Mouse (Mus musculus) midbrain, embryonic 16.5 days (tissue): ENCODE measurements around the gene Trim33. TPM values are rescaled to one million over a fixed set of nuclear protein-coding genes. Genes with fewer than 3 reads are reported as not detected.

Source experiments
- ATAC-seq: fragments of 200-750 bp; cut with Nextera tagmentation; 2 replicates; pipeline ENCODE4 v1.8.0; 2017; ENCODE audit warnings: moderate TSS enrichment
- H3K27ac ChIP-seq: fragments of 300-500 bp; sonication (generic); 2 replicates; pipeline ENCODE4 v1.5.1; 2014; ENCODE audit warnings: mild to moderate bottlenecking, low read length, mixed read lengths
- H3K27me3 ChIP-seq: fragments of 300-500 bp; sonication (generic); 2 replicates; pipeline ENCODE4 v1.6.1; 2014; ENCODE audit warnings: low read depth, low read length, mixed read lengths; ENCODE audit not compliant: control insufficient read depth, insufficient read depth
- H3K36me3 ChIP-seq: fragments of 300-500 bp; sonication (generic); 2 replicates; pipeline ENCODE4 v1.6.1; 2014; ENCODE audit warnings: mild to moderate bottlenecking, low read length, moderate library complexity, mixed read lengths; ENCODE audit not compliant: control insufficient read depth, insufficient read depth
- H3K4me1 ChIP-seq: fragments of 300-500 bp; sonication (generic); 2 replicates; pipeline ENCODE4 v1.6.1; 2014; ENCODE audit warnings: mild to moderate bottlenecking, low read length, mixed read lengths; ENCODE audit not compliant: control insufficient read depth, insufficient read depth
- H3K4me2 ChIP-seq: fragments of 300-500 bp; sonication (generic); 2 replicates; pipeline ENCODE4 v1.6.1; 2014; ENCODE audit warnings: mild to moderate bottlenecking, low read length, mixed read lengths
- H3K4me3 ChIP-seq: fragments of 300-500 bp; sonication (generic); 2 replicates; pipeline ENCODE4 v1.5.1; 2014; ENCODE audit warnings: low read depth, mild to moderate bottlenecking, low read length, moderate library complexity, mixed read lengths
- H3K9ac ChIP-seq: fragments of 300-500 bp; sonication (generic); 2 replicates; pipeline ENCODE4 v1.6.1; 2014; ENCODE audit warnings: low read depth, low read length, mixed read lengths
- H3K9me3 ChIP-seq: fragments of 300-500 bp; sonication (generic); replicated peaks from 2 replicates; pipeline ENCODE4 v1.6.1; 2014; ENCODE audit warnings: mild to moderate bottlenecking, low read length, mixed read lengths; ENCODE audit not compliant: control insufficient read depth, poor library complexity, severe bottlenecking
- WGBS: fragments of 180-500 bp; shearing (Covaris S2); extraction: QIAGEN DNeasy Blood & Tissue Kit; methylation state at CpG from one replicate; pipeline ENCODE4 v1.1.7; 2014; 5-methylcytosine and 5-hydroxymethylcytosine counted together
- polyA plus RNA-seq: library from polyadenylated mRNA; unstranded; fragments of >200 nt; fragmentation: Nextera tagmentation; extraction: Ambion mirVana; gene quantifications from 2 replicates; pipeline ENCODE4 v1.2.1, GENCODE M21; 2015

Gene Trim33
- polyA plus RNA-seq, 1 experiment from 2014 or later, result 32.0 TPM

DNA sequence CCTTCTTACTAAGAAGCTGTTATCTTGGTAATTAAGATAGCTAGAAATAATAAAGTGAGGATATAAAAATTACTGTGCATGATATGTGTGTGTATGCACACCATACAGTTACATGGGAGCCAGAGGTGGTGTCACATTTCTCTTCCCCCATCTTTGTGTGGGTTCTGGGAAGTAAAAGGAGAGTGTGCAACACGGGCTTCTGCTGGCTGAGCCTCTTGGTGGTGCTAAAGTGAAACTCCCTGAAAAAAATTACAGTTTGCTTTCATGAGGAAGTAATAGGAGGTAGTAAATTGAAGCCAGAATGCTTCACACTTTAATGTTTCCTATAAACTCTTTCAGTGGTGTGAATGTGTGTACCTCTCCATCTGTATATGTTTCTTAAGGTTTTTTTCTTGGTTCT lies 56.3 kb downstream of the Trim33 start:
- H3K9me3 ChIP-seq, result no peaks in the 10 kb centered on the region

DNA sequence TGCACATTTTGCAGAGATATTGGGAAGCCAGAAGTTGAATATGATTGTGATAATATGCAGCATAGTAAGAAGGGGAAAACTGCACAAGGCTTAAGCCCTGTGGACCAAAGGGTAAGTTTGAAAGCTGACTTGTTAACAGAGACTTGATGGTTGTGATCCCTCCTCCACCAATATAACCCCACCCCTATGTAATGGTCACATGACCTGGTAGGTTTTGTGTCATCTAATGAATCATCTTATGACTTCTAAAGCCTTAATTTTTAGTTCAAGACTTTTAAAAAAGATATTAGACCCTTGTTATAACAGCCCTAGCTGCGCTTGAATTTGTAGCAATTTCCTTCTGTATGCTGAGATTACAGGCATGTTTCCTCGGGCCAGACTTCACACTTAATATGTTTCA lies 67.6 kb downstream of the Trim33 start:
- H3K27me3 ChIP-seq, result no peaks in the 10 kb centered on the region
- H3K27ac ChIP-seq, result no peak overlapping the region
- no peaks in the 10 kb centered on the region for H3K4me1 ChIP-seq
- H3K4me3 ChIP-seq, result no peak overlapping the region
- no peak for ATAC-seq
- H3K36me3 ChIP-seq, result peaks cover 27% of the 10 kb centered on the region
- H3K9ac ChIP-seq, result no peak overlapping the region
- H3K4me2 ChIP-seq, result no peak overlapping the region
- WGBS, result 95% methylated on average over 2 of the region's 2 CpGs
- H3K9me3 ChIP-seq, result no peaks in the 10 kb centered on the region

More for the DNA sequence above, 56.3 kb downstream of the Trim33 start:
- Histone ChIP-seq H3K4me3 (no peak overlapping the region), H3K36me3 (peaks cover 11% of the 10 kb centered on the region), H3K27ac (no peak overlapping the region), H3K27me3 (no peaks in the 10 kb centered on the region), H3K9ac (no peak overlapping the region), H3K4me1 (no peaks in the 10 kb centered on the region), H3K4me2 (no peak overlapping the region)
- 54% methylated on average over 1 of the region's 1 CpGs for WGBS
- ATAC-seq, result no peak

DNA sequence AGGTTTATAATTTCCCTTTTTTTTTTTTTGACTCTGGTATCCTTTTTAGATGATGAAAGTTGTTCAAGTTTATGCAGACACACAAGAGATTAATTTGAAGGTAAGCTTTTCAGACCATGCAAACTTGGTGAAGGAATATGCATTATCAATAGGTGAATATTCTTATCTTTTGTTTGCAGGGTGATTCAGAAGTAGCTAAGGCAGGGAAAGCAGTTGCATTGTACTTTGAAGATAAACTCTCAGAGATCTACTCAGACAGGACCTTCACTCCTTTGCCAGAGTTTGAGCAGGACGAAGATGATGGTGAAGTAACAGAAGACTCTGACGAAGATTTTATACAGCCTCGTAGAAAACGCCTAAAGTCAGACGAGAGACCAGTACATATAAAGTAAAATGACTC lies 74.4 kb downstream of the Trim33 start:
- H3K4me3 ChIP-seq, result no peak overlapping the region
- H3K36me3 ChIP-seq, result peaks cover 9% of the 10 kb centered on the region; the same call in 1 of the 2 replicates
- no peak overlapping the region for H3K4me2 ChIP-seq
- no peaks in the 10 kb centered on the region for H3K27me3 ChIP-seq
- no peaks in the 10 kb centered on the region for H3K9me3 ChIP-seq
- no peak overlapping the region for H3K9ac ChIP-seq
- no peaks in the 10 kb centered on the region for H3K4me1 ChIP-seq
- 95% methylated on average over 5 of the region's 5 CpGs for WGBS
- no peak overlapping the region for H3K27ac ChIP-seq
- no peak for ATAC-seq

DNA sequence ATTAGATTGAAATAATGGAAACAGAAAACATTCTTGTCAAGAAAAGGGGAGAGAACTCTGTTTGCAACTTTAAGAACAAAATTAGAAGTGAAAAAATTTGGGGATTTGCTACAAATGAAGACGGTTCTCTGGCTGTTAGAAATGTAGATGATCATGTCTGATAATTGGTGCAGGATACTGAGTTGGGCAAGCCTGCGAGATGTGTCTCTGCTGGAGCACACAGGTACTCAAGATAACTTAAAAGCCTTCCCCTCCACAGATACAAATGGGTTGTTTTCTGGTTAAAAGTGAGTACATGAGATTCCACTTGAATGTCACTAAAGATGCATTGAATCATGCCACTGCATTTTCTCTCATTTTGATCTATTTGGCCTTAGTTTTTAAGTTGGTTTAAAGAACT lies 74.9 kb downstream of the Trim33 start:
- H3K36me3 ChIP-seq, result peaks cover 9% of the 10 kb centered on the region; the same call in 1 of the 2 replicates
- no peak overlapping the region for H3K9ac ChIP-seq
- H3K27me3 ChIP-seq, result no peaks in the 10 kb centered on the region
- no peak overlapping the region for H3K4me2 ChIP-seq
- no peaks in the 10 kb centered on the region for H3K4me1 ChIP-seq
- H3K9me3 ChIP-seq, result no peaks in the 10 kb centered on the region
- no peak overlapping the region for H3K27ac ChIP-seq
- 92% methylated on average over 2 of the region's 2 CpGs for WGBS
- no peak for ATAC-seq
- no peak overlapping the region for H3K4me3 ChIP-seq

DNA sequence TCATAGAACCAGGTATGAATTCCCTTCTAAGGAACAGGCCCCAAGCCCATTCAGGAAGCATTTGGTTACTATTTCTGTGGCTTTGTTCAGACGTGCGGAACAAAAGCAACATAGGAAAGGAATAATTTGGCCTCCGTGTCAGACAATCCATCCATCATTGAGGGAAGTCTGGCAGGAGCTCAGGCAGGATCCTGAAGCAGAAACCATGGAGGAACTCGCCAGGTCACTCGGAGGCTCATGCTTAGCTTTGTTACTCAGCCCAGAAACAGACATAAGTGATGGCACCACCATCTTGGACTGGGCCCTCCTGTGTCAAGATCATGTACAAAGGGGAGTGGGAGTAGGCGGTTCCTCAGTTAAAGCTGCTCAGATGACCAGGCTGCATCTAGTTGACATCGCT lies 82.1 kb downstream of the Trim33 start:
- WGBS, result 91% methylated on average over 7 of the region's 7 CpGs
- Histone ChIP-seq H3K4me3 (no peak overlapping the region), H3K27me3 (no peaks in the 10 kb centered on the region), H3K4me2 (no peak overlapping the region), H3K9me3 (no peaks in the 10 kb centered on the region), H3K4me1 (no peaks in the 10 kb centered on the region), H3K36me3 (no peaks in the 10 kb centered on the region), H3K9ac (no peak overlapping the region), H3K27ac (no peak overlapping the region)
- ATAC-seq, result no peak; the same call in 1 of the 2 replicates

DNA sequence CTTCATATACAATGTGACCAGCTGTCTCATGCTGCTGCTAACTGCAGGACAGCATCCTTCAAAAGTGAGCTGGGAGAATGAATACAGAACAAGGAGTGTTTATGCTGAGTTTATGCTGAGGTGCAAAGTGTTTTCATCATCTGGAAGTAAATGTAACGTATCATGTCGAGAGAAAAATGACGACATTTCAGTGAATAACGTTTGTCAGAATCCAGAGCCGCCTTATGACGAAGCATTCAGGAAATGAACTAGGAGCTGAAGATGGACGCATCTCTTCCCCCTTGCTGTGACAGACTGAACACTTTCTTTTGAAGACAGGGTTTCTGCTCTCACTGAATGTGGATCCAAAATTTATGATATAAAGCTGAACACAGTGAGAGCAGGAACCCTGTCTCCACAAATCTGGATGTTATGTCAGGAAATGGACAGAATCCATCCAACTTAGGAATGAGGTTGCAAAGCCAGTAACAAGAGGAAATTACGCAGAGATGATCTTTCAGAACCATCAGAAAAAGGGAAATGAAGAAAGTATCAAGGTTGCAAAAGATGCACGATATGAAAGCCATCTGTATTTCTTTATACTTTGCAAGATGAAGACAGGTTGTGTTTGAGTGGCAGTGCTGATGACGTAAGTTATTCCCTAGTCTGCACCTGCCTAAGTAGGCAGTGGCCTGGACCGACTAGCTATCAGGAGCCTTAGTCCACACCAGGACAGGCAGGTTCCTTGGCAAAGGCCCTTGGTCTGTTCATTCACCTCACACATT lies 85.3 kb downstream of the Trim33 start:
- no peak overlapping the region for H3K9ac ChIP-seq
- no peak overlapping the region for H3K4me3 ChIP-seq
- H3K4me1 ChIP-seq, result no peaks in the 10 kb centered on the region
- no peaks in the 10 kb centered on the region for H3K36me3 ChIP-seq
- no peak overlapping the region for H3K4me2 ChIP-seq
- H3K27me3 ChIP-seq, result no peaks in the 10 kb centered on the region
- H3K9me3 ChIP-seq, result no peaks in the 10 kb centered on the region
- 91% methylated on average over 11 of the region's 11 CpGs for WGBS
- no peak overlapping the region for H3K27ac ChIP-seq
- no peak for ATAC-seq

DNA sequence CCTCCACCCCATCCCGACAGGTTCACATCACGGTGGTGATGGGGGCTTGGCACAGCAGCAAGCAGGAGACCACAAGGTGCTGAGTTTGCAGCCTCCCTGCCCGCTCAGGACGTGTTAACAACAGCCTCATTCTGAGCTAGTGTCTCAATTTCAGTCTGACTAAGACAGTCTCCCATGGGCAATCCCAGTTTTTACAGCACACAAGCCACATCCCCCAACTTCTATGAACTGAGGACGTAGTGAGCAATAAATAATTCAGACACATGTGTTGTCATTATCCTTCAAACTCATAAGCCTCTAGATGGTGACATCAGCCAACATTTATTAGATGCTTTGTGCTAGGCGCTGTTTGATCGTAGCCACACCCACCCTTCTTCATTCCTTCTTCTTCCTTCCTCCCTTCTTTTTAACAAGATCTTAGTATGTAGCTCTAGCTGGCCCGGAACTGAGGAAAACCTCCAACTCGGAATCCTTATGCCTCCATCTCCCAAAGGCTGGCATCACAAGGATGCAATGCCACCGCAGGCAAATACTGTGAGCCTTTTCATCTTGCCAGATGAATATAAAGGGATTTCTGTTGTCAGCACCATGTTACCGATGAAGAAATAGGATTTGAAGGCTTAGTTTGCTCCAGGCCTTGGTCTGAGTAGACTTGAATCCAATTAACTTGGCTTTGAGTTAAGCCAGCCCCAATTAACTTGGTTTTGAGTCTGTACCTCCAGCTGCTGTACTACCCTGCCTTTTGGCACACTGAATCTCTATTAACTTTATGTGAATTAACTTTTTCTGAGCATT lies 88.3 kb downstream of the Trim33 start:
- ATAC-seq, result peak; percentile 75
- Histone ChIP-seq H3K4me2 (no peak overlapping the region), H3K36me3 (no peaks in the 10 kb centered on the region), H3K4me3 (no peak overlapping the region), H3K27ac (no peak overlapping the region), H3K27me3 (no peaks in the 10 kb centered on the region), H3K9me3 (no peaks in the 10 kb centered on the region), H3K9ac (no peak overlapping the region), H3K4me1 (no peaks in the 10 kb centered on the region)
- 70% methylated on average over 11 of the region's 11 CpGs for WGBS

DNA sequence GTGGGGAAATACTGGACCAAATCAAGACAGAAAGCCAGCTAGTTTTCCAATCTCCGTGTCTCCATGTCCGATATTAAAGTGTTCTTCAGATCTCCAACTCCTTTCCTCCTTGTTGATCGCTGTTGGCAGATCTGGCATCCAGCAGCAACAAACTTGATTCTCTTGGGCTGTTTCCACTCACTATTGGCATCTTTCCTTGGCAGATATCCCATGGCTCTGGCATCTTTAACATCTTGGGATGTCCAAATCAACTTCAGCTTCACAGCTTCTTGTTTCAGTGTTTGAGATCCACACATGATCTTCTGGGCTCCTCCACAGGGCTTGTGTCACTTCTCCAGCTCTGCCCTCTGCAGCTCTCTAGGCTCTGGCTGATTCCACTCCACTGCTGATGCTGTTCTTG lies 89.6 kb downstream of the Trim33 start:
- 98% methylated on average over 3 of the region's 3 CpGs for WGBS
- Histone ChIP-seq H3K4me1 (no peaks in the 10 kb centered on the region), H3K4me3 (no peak overlapping the region), H3K4me2 (no peak overlapping the region), H3K27me3 (no peaks in the 10 kb centered on the region), H3K9ac (no peak overlapping the region), H3K9me3 (no peaks in the 10 kb centered on the region), H3K36me3 (no peaks in the 10 kb centered on the region), H3K27ac (no peak overlapping the region)
- no peak for ATAC-seq

DNA sequence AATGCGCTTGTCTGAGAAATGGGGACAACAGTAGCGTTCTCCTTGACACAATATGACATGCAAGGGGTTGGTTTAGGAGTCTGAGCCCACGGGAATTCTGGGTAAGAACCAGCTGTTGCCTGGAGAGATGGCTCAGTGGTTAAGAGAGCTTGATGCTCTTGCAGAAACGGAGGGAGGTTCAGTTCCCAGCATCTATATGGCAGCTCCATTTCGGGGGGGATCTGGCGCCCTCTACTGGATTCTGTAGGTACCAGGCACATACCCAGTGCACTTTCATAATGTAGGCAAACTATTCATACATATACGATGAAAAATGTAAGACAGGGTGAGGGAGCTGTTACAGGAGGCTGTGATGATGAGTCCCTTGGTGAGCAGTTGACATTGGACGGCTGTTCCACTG lies 94.9 kb downstream of the Trim33 start:
- H3K9me3 ChIP-seq, result no peaks in the 10 kb centered on the region
- no peaks in the 10 kb centered on the region for H3K27me3 ChIP-seq
- no peak overlapping the region for H3K4me3 ChIP-seq
- ATAC-seq, result no peak
- H3K27ac ChIP-seq, result no peak overlapping the region
- H3K4me2 ChIP-seq, result no peak overlapping the region
- H3K4me1 ChIP-seq, result no peaks in the 10 kb centered on the region
- 31% methylated on average over 8 of the region's 8 CpGs for WGBS
- no peaks in the 10 kb centered on the region for H3K36me3 ChIP-seq
- H3K9ac ChIP-seq, result no peak overlapping the region
